Mouse (Mus musculus): ENCODE measurements around the gene Slc13a4.

DNA sequence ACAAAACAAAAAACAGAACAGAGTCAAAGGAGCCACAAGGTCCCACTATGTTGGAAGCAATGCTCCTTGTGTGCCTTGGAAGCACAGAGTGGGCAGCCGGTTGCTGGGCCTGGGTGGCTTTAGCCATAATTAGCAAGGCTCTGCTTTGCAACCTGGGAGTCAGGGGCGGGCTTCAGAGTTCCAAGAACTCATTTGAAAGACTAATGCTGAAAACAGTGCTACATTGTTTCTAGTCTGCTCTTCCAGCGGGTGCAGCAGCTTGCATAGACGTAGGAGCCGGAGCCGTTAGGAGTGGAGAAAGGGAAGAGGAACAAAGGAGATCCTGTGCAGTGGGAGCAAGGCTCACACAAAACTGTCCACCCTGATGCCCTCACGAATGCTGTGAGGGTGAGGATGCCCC lies 19.0 kb downstream of the Slc13a4 start:
- TF ChIP-seq POLR2A (IDR thresholded peaks at IDR 0.05; ENCODE audit: borderline replicate concordance, low read depth, low read length) = no peak
- no peak for TF ChIP-seq CTCF (IDR thresholded peaks at IDR 0.05; ENCODE audit: low read depth, low read length)
